Mouse (Mus musculus) urinary bladder, postnatal 4 days (tissue): ENCODE measurements around the gene Sstr4.

Experiments used
- DNase-seq, 2 experiments: peaks; one replicate each; pipeline ENCODE4 v3.0.0; 2021 to 2022; ENCODE audit warnings: low spot score in 2 of 2

Gene Sstr4

GRCm38 (mm10) chr2:148393846-148394245 lies 1.3 kb upstream of the Sstr4 start:
- no peak for DNase-seq

DNA sequence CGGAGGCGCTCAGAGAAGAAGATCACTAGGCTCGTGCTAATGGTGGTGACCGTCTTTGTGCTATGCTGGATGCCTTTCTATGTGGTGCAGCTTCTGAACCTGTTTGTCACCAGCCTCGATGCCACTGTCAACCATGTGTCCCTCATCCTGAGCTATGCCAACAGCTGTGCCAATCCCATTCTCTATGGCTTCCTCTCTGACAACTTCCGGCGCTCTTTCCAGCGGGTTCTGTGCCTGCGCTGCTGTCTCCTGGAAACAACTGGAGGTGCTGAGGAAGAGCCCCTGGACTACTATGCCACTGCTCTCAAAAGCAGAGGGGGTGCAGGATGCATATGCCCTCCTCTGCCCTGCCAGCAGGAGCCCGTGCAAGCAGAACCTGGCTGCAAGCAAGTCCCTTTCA lies 1.1 kb downstream of the Sstr4 start:
- no peak for DNase-seq

GRCm38 (mm10) chr2:148397015-148397783 lies 2.1 kb downstream of the Sstr4 start:
- DNase-seq = no peak

DNA sequence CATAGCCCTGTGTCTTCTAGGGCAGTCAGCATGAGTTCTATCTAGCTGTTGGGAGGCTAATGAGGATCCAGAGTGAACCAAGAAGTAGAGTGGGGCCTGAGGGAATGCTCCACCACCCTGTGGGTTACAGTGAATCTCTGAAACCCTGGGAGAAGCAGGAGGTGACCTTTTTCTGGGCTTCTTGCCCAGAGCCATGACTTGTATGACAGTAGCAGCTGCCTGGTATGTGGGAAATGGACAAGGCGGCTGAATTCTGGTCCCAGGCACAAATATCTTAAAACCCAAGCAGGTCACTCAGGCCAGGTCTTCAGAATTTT lies 2.6 kb downstream of the Sstr4 start:
- DNase-seq = no peak

DNA sequence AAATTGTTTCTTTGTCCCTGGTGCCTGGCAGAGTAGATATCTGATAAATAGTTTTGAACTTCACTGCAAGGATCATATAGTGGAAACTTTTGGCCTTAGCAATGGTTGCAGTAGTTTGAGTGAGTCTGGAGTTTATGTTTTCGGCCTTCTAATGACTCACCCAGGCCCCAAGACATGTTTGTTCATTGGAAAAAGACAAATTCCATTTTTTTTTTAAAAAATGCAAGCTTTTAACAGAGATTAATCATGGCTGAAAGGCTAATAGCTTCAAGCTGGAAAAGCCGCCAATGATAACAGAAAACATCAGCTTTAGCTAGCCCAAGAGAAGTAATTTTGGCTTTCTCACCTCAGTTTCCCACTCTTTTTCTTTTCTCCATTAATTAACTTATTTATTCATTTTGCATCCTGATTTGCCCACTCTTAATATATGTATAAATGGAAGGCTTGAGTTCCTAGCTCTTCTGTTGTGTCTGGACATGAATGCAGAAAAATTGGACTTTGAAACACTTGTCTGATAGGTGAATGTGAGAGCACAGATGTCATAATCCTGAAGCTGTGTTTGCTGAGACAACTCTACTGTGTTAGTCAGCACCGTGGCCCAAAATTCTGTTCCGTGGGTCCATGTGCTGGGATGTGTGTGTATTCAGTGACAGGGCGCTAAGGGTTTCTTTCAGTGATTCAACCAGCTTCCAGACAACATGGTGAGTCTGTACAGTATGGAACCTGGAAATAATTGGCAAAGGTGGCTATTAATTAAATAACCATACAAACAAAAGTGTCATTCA lies 3.9 kb downstream of the Sstr4 start:
- DNase-seq = no peak

DNA sequence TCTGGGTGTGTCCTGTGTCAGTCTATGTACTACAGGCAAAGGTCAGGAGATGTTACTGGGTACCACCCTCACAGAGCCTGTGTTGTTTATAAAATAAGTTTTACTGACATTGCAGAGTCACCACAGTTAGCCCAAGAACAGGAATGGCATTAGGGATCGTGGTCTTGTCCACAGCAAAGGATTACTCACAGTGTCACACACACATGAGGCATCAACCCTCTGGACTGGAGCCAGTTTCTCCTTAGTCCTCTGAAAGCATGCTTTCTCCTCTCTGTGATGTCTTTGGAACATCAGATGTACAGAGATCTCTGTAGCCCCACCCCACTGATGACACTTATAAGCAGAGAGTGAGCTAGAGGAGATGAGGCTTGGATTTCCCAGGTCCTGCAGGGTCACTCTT lies 7.1 kb downstream of the Sstr4 start:
- no peak for DNase-seq

GRCm38 (mm10) chr2:148404906-148405305 lies 9.8 kb downstream of the Sstr4 start:
- DNase-seq = no peak

GRCm38 (mm10) chr2:148406160-148406970 lies 11.2 kb downstream of the Sstr4 start:
- DNase-seq = no peak

GRCm38 (mm10) chr2:148406971-148407869 lies 12.1 kb downstream of the Sstr4 start:
- peak in 1 of 2 experiments; percentile 69 for DNase-seq

- peak; percentile 68 to 77 for DNase-seq
Observed at GRCm38 (mm10) chr2:148407870-148408760, 13.0 kb downstream of the Sstr4 start, which contains the start of gene Thbd. Thbd (minus strand) TSS chr2:148408188.

GRCm38 (mm10) chr2:148408761-148409120 lies 13.6 kb downstream of the Sstr4 start:
- no peak for DNase-seq

DNA sequence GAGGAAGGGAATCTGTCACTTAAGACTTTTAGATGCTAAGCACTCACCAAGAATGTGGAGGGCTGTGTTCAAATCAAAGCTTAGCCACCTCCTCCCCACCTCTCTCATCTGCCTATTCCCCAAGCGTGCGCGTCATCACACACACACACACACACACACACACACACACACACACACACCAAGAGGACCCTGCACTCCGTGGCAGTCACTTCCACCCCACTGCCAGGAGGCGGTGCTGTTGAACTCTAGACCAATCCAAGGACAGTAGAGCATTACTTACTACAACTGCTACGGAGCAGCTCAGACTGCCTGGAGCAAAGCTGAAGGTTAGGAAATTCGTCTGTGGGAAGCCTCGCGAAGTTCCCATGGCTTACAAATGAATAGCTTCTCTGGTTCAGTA lies 14.0 kb downstream of the Sstr4 start:
- peak; percentile 82 to 85 for DNase-seq

DNA sequence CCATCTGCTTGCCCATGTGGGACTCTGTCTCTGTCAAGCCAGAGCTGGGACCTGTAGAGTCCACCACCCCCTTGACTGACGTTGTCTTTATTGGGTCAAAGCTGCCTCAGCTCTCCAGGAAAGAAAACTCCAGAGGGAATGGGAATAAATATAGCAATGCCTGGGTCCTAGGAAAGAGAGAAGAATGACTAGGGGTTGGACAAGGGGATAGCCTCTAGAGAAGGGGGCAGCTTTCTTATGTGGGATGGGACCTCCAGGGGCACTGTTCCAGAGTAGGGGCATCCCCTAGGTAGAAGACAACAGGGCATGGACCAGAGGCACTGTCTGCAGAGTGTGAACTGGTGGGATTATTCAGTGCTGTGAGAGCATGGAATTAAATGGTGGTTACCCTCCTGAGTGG lies 14.7 kb downstream of the Sstr4 start:
- DNase-seq = no peak

DNA sequence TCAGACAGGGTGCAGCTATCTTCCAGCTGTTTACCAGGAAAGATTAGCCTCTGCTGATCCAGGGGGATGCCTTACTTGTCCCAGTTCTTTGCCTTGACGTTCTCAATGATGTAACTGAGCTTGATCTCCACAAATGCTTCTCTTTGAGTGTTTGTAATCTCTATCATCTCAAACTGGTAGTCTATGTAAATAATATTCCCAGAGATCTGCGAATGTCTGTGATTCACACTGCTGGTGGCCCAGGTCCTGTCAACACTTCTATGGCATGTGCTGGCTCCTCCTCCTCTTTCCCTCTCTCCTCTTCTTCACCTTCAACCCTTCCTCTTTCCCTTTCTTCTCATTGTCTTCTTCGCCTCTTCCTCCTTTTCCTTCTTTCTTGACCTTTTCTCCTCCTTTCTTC lies 24.0 kb downstream of the Sstr4 start:
- DNase-seq = no peak

DNA sequence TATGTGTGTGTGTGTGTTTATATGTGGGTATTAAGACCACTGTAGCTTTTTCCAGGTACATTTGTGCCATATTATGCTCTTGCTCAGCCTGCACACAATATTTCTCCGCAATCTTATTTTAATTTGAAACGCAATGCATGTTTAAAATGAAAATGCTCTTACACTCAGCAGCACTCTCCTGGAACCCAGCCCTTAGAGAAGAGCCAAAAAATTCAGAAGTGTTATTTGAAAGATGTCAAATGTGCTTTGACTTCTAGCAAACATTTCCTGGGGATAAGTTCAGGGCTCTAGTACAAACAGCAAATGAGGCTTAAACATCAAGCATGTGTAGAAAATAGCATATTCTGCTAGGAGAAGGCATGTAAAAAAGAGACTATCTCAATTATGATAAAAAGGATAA lies 24.6 kb downstream of the Sstr4 start:
- DNase-seq = no peak

DNA sequence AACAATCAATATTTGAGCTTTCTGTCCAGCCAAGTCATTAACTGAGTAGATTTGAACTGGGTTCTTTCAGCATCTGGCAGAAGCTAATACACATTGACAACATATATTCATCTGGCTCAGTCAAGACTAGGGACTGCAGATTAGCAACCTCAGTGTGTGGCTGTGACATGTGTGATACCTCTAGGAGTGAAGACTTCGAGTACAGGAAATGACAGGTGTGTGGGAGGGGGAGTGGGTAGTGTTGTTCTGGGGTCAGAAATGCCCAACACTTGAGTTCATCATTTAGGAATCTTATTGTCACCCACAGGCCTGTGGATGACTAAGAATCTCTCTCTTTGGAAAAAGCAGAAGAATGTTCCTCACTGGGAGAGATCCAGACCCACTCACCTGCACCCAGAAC lies 26.0 kb downstream of the Sstr4 start:
- DNase-seq = no peak

DNA sequence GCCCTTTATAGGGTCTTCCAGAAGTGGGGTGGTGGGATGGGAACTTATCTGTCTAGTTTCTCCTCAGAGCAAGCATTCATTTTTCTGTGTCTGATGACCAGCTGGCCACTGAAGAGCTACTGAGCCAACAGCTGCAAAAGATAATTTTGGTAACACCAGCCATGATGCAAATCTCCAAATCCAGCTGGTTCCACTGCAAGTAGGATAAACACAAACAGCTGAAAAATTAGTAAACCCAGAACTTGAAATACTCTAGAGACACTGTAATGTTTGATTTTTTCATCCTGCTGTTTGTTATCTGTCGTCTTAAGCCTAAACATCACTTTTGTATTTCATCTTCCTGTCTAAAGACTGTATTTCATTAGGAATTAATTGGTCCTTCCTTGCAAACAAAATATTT lies 26.6 kb downstream of the Sstr4 start:
- DNase-seq = no peak

GRCm38 (mm10) chr2:148425709-148426382 lies 30.7 kb downstream of the Sstr4 start:
- no peak for DNase-seq

GRCm38 (mm10) chr2:148427553-148427952 lies 32.4 kb downstream of the Sstr4 start:
- no peak for DNase-seq

- no peak for DNase-seq
Observed at GRCm38 (mm10) chr2:148428523-148428922, 33.4 kb downstream of the Sstr4 start.
